Mouse (Mus musculus) adrenal gland, postnatal 14 days (tissue): ENCODE measurements around the gene Myadml2. TPM values are rescaled to one million over a fixed set of nuclear protein-coding genes. Genes with fewer than 3 reads are reported as not detected.

ENCODE experiments used
- DNase-seq: peaks from one replicate; pipeline ENCODE4 v3.0.0; 2021; ENCODE audit warnings: mixed read lengths
- microRNA-seq, 2 experiments: library from miRNA; unstranded; fragments of <30 nt; microRNA quantifications; one replicate each; pipeline ENCODE4 v1.2.0; 2021
- total RNA-seq: library from RNA; stranded (reverse); gene quantifications from 2 replicates; pipeline ENCODE4 v1.2.3, GENCODE M21; 2021

Myadml2 gene
- total RNA-seq, 1 experiment from 2014 or later: not detected

GRCm38 (mm10) chr11:120610477-120611046 lies 37.4 kb downstream of the Myadml2 start:
- DNase-seq: no peak

GRCm38 (mm10) chr11:120609250-120609649 lies 38.7 kb downstream of the Myadml2 start:
- DNase-seq: peak; percentile 74

GRCm38 (mm10) chr11:120608241-120609034 lies 39.5 kb downstream of the Myadml2 start, which contains the start of gene Npb:
Gene Npb (plus strand): TSS chr11:120608477.
- peak; percentile 25 for DNase-seq

- DNase-seq: peak; percentile 47
These were observed 41.2 kb downstream of the Myadml2 start for GRCm38 (mm10) chr11:120606764-120607163.

- peak; percentile 52 for DNase-seq
These were observed 42.3 kb downstream of the Myadml2 start for GRCm38 (mm10) chr11:120605667-120606066.

GRCm38 (mm10) chr11:120603545-120603944 lies 44.4 kb downstream of the Myadml2 start:
- DNase-seq: no peak

GRCm38 (mm10) chr11:120600716-120601115 lies 47.2 kb downstream of the Myadml2 start:
- DNase-seq: no peak

GRCm38 (mm10) chr11:120598990-120599549 lies 48.9 kb downstream of the Myadml2 start:
- no peak for DNase-seq

GRCm38 (mm10) chr11:120598283-120598989 lies 49.5 kb downstream of the Myadml2 start, which contains the start of the genes Alyref and Anapc11:
Gene Alyref (minus strand): TSS chr11:120598365.
Gene Anapc11 (plus strand): TSS chr11:120598421.
- peak; percentile 97 for DNase-seq

GRCm38 (mm10) chr11:120597240-120598235 lies 50.4 kb downstream of the Myadml2 start:
- peak; percentile 53 for DNase-seq

Small RNA genes within 50 kb of the gene (microRNA-seq; reads per million reads assigned to microRNA genes)
- 0.38 to 0.43 reads per million in 2 experiments for gene Mir6936

Other genes with a start within 250 kb of the Myadml2 start
- gene Nploc4, start 210.4 kb downstream of the Myadml2 start, total RNA-seq: 73.8 and 82.5 TPM in 2 replicates
- 2.3 and 4.7 TPM in 2 replicates for gene Tspan10, start 205.5 kb downstream of the Myadml2 start, total RNA-seq
- gene Pde6g, start 194.7 kb downstream of the Myadml2 start, total RNA-seq: 0.33 TPM in 1 of 2 replicates, not detected in the other
- 53.9 and 58.6 TPM in 2 replicates for gene Oxld1, start 190.1 kb downstream of the Myadml2 start, total RNA-seq
- 20.6 and 28.1 TPM in 2 replicates for gene Ccdc137, start 190.0 kb downstream of the Myadml2 start, total RNA-seq
- 19.6 and 23.4 TPM in 2 replicates for gene Arl16, start 180.6 kb downstream of the Myadml2 start, total RNA-seq
- 161 TPM in 2 replicates for gene Mrpl12, start 163.5 kb downstream of the Myadml2 start, total RNA-seq
- 50.7 and 64.4 TPM in 2 replicates for gene Slc25a10, start 156.3 kb downstream of the Myadml2 start, total RNA-seq
- gene Gcgr, start 117.5 kb downstream of the Myadml2 start, total RNA-seq: 2.3 and 11.7 TPM in 2 replicates
- 52.6 and 67.9 TPM in 2 replicates for gene Mcrip1, start 98.4 kb downstream of the Myadml2 start, total RNA-seq
- 0.48 TPM in 1 of 2 replicates, not detected in the other for gene Ppp1r27, start 97.0 kb downstream of the Myadml2 start, total RNA-seq
- 449 and 479 TPM in 2 replicates for gene P4hb, start 74.9 kb downstream of the Myadml2 start, total RNA-seq
- 268 and 310 TPM in 2 replicates for gene Arhgdia, start 66.5 kb downstream of the Myadml2 start, total RNA-seq
- 120 and 128 TPM in 2 replicates for gene Alyref, start 49.8 kb downstream of the Myadml2 start, total RNA-seq
- gene Anapc11, start 49.7 kb downstream of the Myadml2 start, total RNA-seq: 68.3 and 69.0 TPM in 2 replicates
- gene Npb, start 39.7 kb downstream of the Myadml2 start, total RNA-seq: 1.6 TPM in 1 of 2 replicates, not detected in the other
- 148 and 187 TPM in 2 replicates for gene Pcyt2, start 30.2 kb downstream of the Myadml2 start, total RNA-seq
- gene Sirt7, start 22.9 kb downstream of the Myadml2 start, total RNA-seq: 37.1 and 39.7 TPM in 2 replicates
- 51.8 and 55.3 TPM in 2 replicates for gene Mafg, start 14.6 kb downstream of the Myadml2 start, total RNA-seq
- gene Pycr1, start 4.4 kb downstream of the Myadml2 start, total RNA-seq: 1.6 TPM in 2 replicates
- 8.3 and 11.2 TPM in 2 replicates for gene Notum, start 13.0 kb upstream of the Myadml2 start, total RNA-seq
- 69.4 and 71.3 TPM in 2 replicates for gene Aspscr1, start 24.8 kb upstream of the Myadml2 start, total RNA-seq
- 46.4 and 52.5 TPM in 2 replicates for gene Cenpx, start 65.6 kb upstream of the Myadml2 start, total RNA-seq
- 27.2 and 31.5 TPM in 2 replicates for gene Lrrc45, start 65.8 kb upstream of the Myadml2 start, total RNA-seq
- gene Rac3, start 73.3 kb upstream of the Myadml2 start, total RNA-seq: 3.2 and 5.3 TPM in 2 replicates
- gene Dcxr, start 79.1 kb upstream of the Myadml2 start, total RNA-seq: 31.8 and 41.9 TPM in 2 replicates
- gene Cbr2, start 84.0 kb upstream of the Myadml2 start, total RNA-seq: 7.3 and 10.2 TPM in 2 replicates
- gene Hmga1b, start 114.6 kb upstream of the Myadml2 start, total RNA-seq: 20.9 and 46.6 TPM in 2 replicates
- 18.5 and 18.6 TPM in 2 replicates for gene Rfng, start 136.0 kb upstream of the Myadml2 start, total RNA-seq
- gene Gps1, start 136.1 kb upstream of the Myadml2 start, total RNA-seq: 101 and 107 TPM in 2 replicates
- 64.5 and 70.5 TPM in 2 replicates for gene Dus1l, start 148.2 kb upstream of the Myadml2 start, total RNA-seq
- gene Fasn, start 176.4 kb upstream of the Myadml2 start, total RNA-seq: 94.1 and 150 TPM in 2 replicates